41 mouse cellular contexts compared by ENCODE assay signal in the genomic region with DNA sequence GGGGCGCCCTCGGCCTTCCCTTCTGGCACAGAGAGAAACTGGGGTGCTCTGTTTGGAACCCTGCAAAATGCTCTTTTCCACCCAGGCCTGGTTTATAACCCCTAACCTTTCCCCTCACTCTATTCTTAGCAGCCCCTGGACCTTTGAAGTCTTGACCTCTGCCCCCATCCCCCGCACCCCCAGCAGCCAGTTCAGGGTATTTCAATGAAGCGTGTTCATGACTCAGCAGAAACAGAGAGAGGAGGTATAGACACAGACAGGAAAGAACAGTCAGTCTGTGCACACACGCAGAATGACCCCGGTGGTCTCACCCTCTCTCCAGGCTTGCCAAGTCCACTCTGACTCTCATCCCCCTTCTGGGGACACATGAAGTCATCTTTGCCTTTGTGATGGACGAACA. TPM values are rescaled to one million over a fixed set of nuclear protein-coding genes. Genes with fewer than 3 reads are reported as not detected.
"Had no signal": no experiment of that assay in that cellular context is flagged by ENCODE, and none has a peak within 500 bp of the region (broad histone marks: within the 10 kb centered on the region; RNA-seq: fewer than 3 reads in every experiment).

No protein-coding gene starts in this region.

- H3K9ac ChIP-seq: heart, embryonic 12.5 days; heart, embryonic 13.5 days; heart, embryonic 15.5 days; hindbrain, embryonic 12.5 days; hindbrain, embryonic 13.5 days; hindbrain, embryonic 14.5 days; hindbrain, embryonic 15.5 days; intestine, embryonic 15.5 days; kidney, embryonic 15.5 days had no signal

- H3K27ac ChIP-seq: heart, embryonic 10.5 days; heart, embryonic 13.5 days; heart, embryonic 15.5 days; hindbrain, embryonic 10.5 days; hindbrain, embryonic 12.5 days; hindbrain, embryonic 13.5 days; hindbrain, embryonic 14.5 days; hindbrain, embryonic 15.5 days; hindbrain, postnatal 0 days; intestine, embryonic 15.5 days; kidney, embryonic 15.5 days; kidney, postnatal 0 days had no signal

- H3K27me3 ChIP-seq: heart, embryonic 12.5 days; heart, embryonic 15.5 days; hindbrain, embryonic 12.5 days; hindbrain, embryonic 13.5 days; hindbrain, embryonic 15.5 days; intestine, embryonic 15.5 days; kidney, embryonic 15.5 days had no signal

- ATAC-seq: hindbrain, embryonic 16.5 days; hindbrain, postnatal 0 days; inflammation-experienced regulatory T-cells, adult 6 months; intestine, embryonic 15.5 days; intestine, embryonic 16.5 days; intestine, postnatal 0 days had no signal

- H3K4me2 ChIP-seq: heart, embryonic 11.5 days; heart, embryonic 12.5 days; heart, embryonic 13.5 days; heart, embryonic 15.5 days; hindbrain, embryonic 12.5 days; hindbrain, embryonic 13.5 days; hindbrain, embryonic 14.5 days; hindbrain, embryonic 15.5 days; intestine, embryonic 15.5 days; kidney, embryonic 15.5 days had no signal

- H3K9me3 ChIP-seq: heart, embryonic 10.5 days; heart, embryonic 12.5 days; heart, embryonic 13.5 days; heart, embryonic 15.5 days; hindbrain, embryonic 10.5 days; hindbrain, embryonic 12.5 days; hindbrain, embryonic 13.5 days; hindbrain, embryonic 15.5 days; intestine, embryonic 15.5 days; kidney, embryonic 15.5 days had no signal

- H3K4me1 ChIP-seq: heart, embryonic 12.5 days; heart, embryonic 13.5 days; heart, embryonic 15.5 days; hindbrain, embryonic 12.5 days; hindbrain, embryonic 13.5 days; hindbrain, embryonic 15.5 days; intestine, embryonic 15.5 days; kidney, embryonic 15.5 days had no signal

- H3K36me3 ChIP-seq: heart, embryonic 10.5 days; heart, embryonic 12.5 days; heart, embryonic 13.5 days; heart, embryonic 15.5 days; hindbrain, embryonic 10.5 days; hindbrain, embryonic 12.5 days; hindbrain, embryonic 13.5 days; hindbrain, embryonic 15.5 days; intestine, embryonic 15.5 days; kidney, embryonic 15.5 days had no signal

- DNase-seq: heart, postnatal 10 days; heart, postnatal 14 days; heart, postnatal 36 days; heart, postnatal 4 days; kidney, adult 11 months; kidney, adult 18-20 months; kidney, adult 2 months; kidney, adult 8-10 months; kidney, adult 9 months; kidney, postnatal 10 days; kidney, postnatal 14 days; kidney, postnatal 36 days; kidney, postnatal 4 days; layer of hippocampus, adult 9-11 months; layer of hippocampus, postnatal 36 days had no signal

- H3K4me3 ChIP-seq: heart, embryonic 10.5 days; heart, embryonic 12.5 days; heart, embryonic 13.5 days; heart, embryonic 15.5 days; hindbrain, embryonic 10.5 days; hindbrain, embryonic 12.5 days; hindbrain, embryonic 13.5 days; hindbrain, embryonic 15.5 days; intestine, embryonic 15.5 days; kidney, embryonic 15.5 days had no signal

RNA-seq across cellular contexts. Expression of a gene that starts 23.6 kb away (rescaled TPM):
- total RNA-seq: heart, adult 8-10 months; heart, postnatal 10 days; heart, postnatal 14 days; heart, postnatal 25 days; heart, postnatal 36 days; heart, postnatal 4 days; hematopoietic stem cell, adult 5-6 weeks had no signal
- polyA plus RNA-seq: heart, embryonic 11.5 days; heart, embryonic 12.5 days; heart, embryonic 14.5 days; heart, postnatal 0 days; hindbrain, embryonic 11.5 days; hindbrain, embryonic 13.5 days; hindbrain, embryonic 14.5 days; hindbrain, embryonic 15.5 days; inflammation-experienced regulatory T-cells, adult 6 months; intestine, embryonic 14.5 days; intestine, embryonic 16.5 days; kidney, adult 2 months; large intestine, adult 2 months had no signal

RNA-seq across cellular contexts. Expression of a gene that starts 29.2 kb away (rescaled TPM):
- total RNA-seq: hematopoietic stem cell, adult 5-6 weeks had no signal
- polyA plus RNA-seq: hindbrain, embryonic 12.5 days had no signal
